Mouse (Mus musculus): ENCODE results near the gene Klrg2.

GRCm38 (mm10) chr6:38626086-38626485 is 11.0 kb downstream of the Klrg2 start:
- TF ChIP-seq CTCF (IDR thresholded peaks at IDR 0.05; ENCODE audit: borderline replicate concordance, insufficient read depth, low read length) = no peak
- no peak for TF ChIP-seq POLR2A (IDR thresholded peaks at IDR 0.05; ENCODE audit: low read depth, low read length)
